Mouse (Mus musculus) embryonic fibroblast, embryonic 13.5 days (primary cell): Measurements from ENCODE around the gene Catsper1.

Experiments
- CTCF ChIP-seq: IDR thresholded peaks from 2 replicates; pipeline ENCODE4 v1.5.1; 2011; ENCODE audit warnings: mild to moderate bottlenecking, control low read depth, low read length, moderate library complexity, borderline replicate concordance; ENCODE audit not compliant: insufficient read depth
- POLR2A ChIP-seq: IDR thresholded peaks from 2 replicates; pipeline ENCODE4 v1.6.1; 2011; ENCODE audit warnings: low read depth, mild to moderate bottlenecking, control low read depth, low read length, moderate library complexity

GRCm38 (mm10) chr19:5389647-5390046 is 54.1 kb downstream of the Catsper1 start:
- peak; percentile 54; the same call in 1 of the 2 replicates for TF ChIP-seq POLR2A
- no peak for TF ChIP-seq CTCF
